Mouse (Mus musculus) thymus, postnatal 4 days (tissue): Measurements from ENCODE around the gene Krt31.

Source experiments
- DNase-seq: peaks from one replicate; pipeline ENCODE4 v3.0.0; 2021

The Krt31 gene

DNA sequence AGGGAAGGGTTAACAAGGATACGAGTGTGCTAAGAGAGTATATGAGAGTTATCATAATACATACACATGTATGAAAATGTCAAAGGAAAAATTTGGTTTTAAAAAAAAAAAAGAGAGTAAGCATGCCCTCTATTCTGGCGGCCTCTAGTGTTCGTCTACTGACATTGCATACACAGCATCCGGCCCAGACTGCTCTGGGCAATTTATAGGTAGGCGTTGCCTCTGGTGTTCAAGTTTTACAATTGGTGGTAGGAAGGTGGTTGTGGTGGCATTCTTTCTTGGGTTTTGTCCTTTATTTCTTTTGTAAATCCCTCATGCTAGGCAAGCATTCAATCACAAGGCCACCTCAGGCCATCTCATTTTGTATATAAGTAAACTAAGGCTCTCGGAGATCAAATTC is 45.5 kb downstream of the Krt31 start:
- DNase-seq: peak; percentile 52

DNA sequence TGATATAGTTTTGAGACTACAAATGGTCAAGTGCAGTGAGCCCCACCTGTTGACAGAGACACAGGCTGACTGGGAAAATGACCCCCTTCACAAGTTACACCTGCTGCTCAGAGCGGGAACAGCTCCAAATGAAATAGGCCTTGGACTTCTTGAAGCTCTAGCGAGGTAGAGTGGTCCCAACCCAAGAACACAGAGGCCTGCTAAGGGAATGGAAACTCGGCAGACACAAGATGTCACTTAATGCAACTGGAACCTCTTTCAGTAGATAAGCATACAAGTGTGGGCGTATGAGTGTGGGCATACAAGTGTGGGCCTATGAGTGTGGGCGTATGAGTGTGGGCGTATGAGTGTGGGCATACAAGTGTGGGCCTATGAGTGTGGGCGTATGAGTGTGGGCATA is 51.3 kb downstream of the Krt31 start:
- no peak for DNase-seq
